Mouse (Mus musculus) MEL (cell line): ENCODE results near the gene Cdc73.

ENCODE experiments used
- CHD1 ChIP-seq: IDR thresholded peaks from 2 replicates; pipeline ENCODE4 v1.6.1; 2012; ENCODE audit warnings: low read depth, mild to moderate bottlenecking, inconsistent platforms, low read length, improper control_type of control experiment
- CTCF ChIP-seq, 3 experiments: IDR thresholded peaks in 2 of 3; conservative IDR thresholded peaks in 1 of 3; 2 replicates each; pipeline ENCODE4 v1.5.1; 2011 to 2012; ENCODE audit warnings: low read length in 3 of 3, low read depth in 2 of 3, mild to moderate bottlenecking in 2 of 3, improper control_type of control experiment in 1 of 3, inconsistent platforms in 1 of 3, mixed read lengths in 1 of 3, moderate library complexity in 1 of 3; ENCODE audit not compliant: control insufficient read depth in 1 of 3, insufficient read depth in 1 of 3, poor library complexity in 1 of 3, severe bottlenecking in 1 of 3
- EP300 ChIP-seq, 2 experiments: IDR thresholded peaks; 2 replicates each; pipeline ENCODE4 v1.6.1; 2011; ENCODE audit warnings: improper control_type of control experiment in 2 of 2, low read length in 2 of 2, low read depth in 1 of 2, mild to moderate bottlenecking in 1 of 2
- KAT2A ChIP-seq: conservative IDR thresholded peaks from 2 replicates; pipeline ENCODE4 v1.6.1; 2012; ENCODE audit warnings: low read depth, low read length, improper control_type of control experiment, inconsistent platforms
- POLR2A ChIP-seq, 2 experiments: IDR thresholded peaks; 2 replicates each; pipeline ENCODE4 v1.6.1; 2011 to 2012; ENCODE audit warnings: low read length in 2 of 2, mild to moderate bottlenecking in 2 of 2, control low read depth in 1 of 2, improper control_type of control experiment in 1 of 2, low read depth in 1 of 2, moderate library complexity in 1 of 2; ENCODE audit not compliant: control insufficient read depth in 1 of 2, insufficient read depth in 1 of 2, poor library complexity in 1 of 2
- TAL1 ChIP-seq: IDR thresholded peaks from 2 replicates; pipeline ENCODE4 v1.6.1; 2012; ENCODE audit warnings: mild to moderate bottlenecking, inconsistent platforms, low read length, moderate library complexity, mixed read lengths

- TF ChIP-seq EP300 (IDR thresholded peaks at IDR 0.05; ENCODE audit: low read depth in 1 of 2, low read length in 2 of 2) = no peak
- TF ChIP-seq CTCF (IDR thresholded peaks at IDR 0.05 in 2 of 3, conservative IDR thresholded peaks at IDR 0.05 in 1 of 3; ENCODE audit: control insufficient read depth in 1 of 3, insufficient read depth in 1 of 3, low read depth in 2 of 3, low read length in 3 of 3, poor library complexity in 1 of 3, severe bottlenecking in 1 of 3) = no peak
- TF ChIP-seq KAT2A = no peak
- no peak for TF ChIP-seq CHD1
- TF ChIP-seq POLR2A (IDR thresholded peaks at IDR 0.05; ENCODE audit: control insufficient read depth in 1 of 2, insufficient read depth in 1 of 2, low read depth in 1 of 2, low read length in 2 of 2, poor library complexity in 1 of 2) = no peak
- TF ChIP-seq TAL1 = no peak
These were observed 70.3 kb downstream of the Cdc73 start for GRCm38 (mm10) chr1:143632361-143632760.
